Mouse (Mus musculus): ENCODE data around the gene Hscb. TPM values are rescaled to one million over a fixed set of nuclear protein-coding genes. Genes with fewer than 3 reads are reported as not detected.
A peak's percentile ranks its signal among the peaks of the same experiment; 100 is the strongest.

The Hscb gene
- total and polyA plus RNA-seq, 2 experiments from 2014 or later = 9.2 to 9.6 TPM

- no peaks in the 10 kb centered on the region for H3K27me3 ChIP-seq (ENCODE audit: insufficient read depth, low read length)
- no peak overlapping the region for H3K9ac ChIP-seq (replicated peaks; ENCODE audit: low read length, poor library complexity, severe bottlenecking)
- TF ChIP-seq CTCF (IDR thresholded peaks at IDR 0.05) = no peak
- no peak overlapping the region for H3K4me2 ChIP-seq (ENCODE audit: low read depth, low read length, poor library complexity, severe bottlenecking)
- H3K4me3 ChIP-seq (ENCODE audit: low read depth, low read length) = no peak overlapping the region
- no peak overlapping the region for H3K27ac ChIP-seq (ENCODE audit: low read depth, low read length)
- no peaks in the 10 kb centered on the region for H3K9me3 ChIP-seq (ENCODE audit: low read length)
- DNase-seq (ENCODE audit: low spot score) (no peak), ATAC-seq (ENCODE audit: low FRiP score) (no peak)
- H3K36me3 ChIP-seq (ENCODE audit: insufficient read depth, low read length) = peaks cover 73% of the 10 kb centered on the region
- WGBS = 64% methylated on average over 4 of the region's 4 CpGs
- H3K4me1 ChIP-seq (ENCODE audit: insufficient read depth, low read length) = no peaks in the 10 kb centered on the region
These were observed 41.9 kb downstream of the Hscb start for GRCm38 (mm10) chr5:110797696-110798095.

GRCm38 (mm10) chr5:110794363-110794762 lies 45.2 kb downstream of the Hscb start:
- H3K9me3 ChIP-seq (ENCODE audit: low read length) = no peaks in the 10 kb centered on the region
- TF ChIP-seq CTCF (IDR thresholded peaks at IDR 0.05) = no peak
- 90% methylated on average over 7 of the region's 7 CpGs for whole genome bisulfite sequencing
- H3K9ac ChIP-seq (replicated peaks; ENCODE audit: low read length, poor library complexity, severe bottlenecking) = no peak overlapping the region
- H3K36me3 ChIP-seq (ENCODE audit: insufficient read depth, low read length) = peaks cover 87% of the 10 kb centered on the region
- H3K4me2 ChIP-seq (ENCODE audit: low read depth, low read length, poor library complexity, severe bottlenecking) = no peak overlapping the region
- no peak overlapping the region for H3K4me3 ChIP-seq (ENCODE audit: low read depth, low read length)
- H3K27ac ChIP-seq (ENCODE audit: low read depth, low read length) = no peak overlapping the region
- H3K4me1 ChIP-seq (ENCODE audit: insufficient read depth, low read length) = no peaks in the 10 kb centered on the region
- no peaks in the 10 kb centered on the region for H3K27me3 ChIP-seq (ENCODE audit: insufficient read depth, low read length)
- DNase-seq (ENCODE audit: low spot score) = no peak
- ATAC-seq (ENCODE audit: low FRiP score) = no peak

- Histone ChIP-seq H3K36me3 (ENCODE audit: insufficient read depth, low read length) (peaks cover 84% of the 10 kb centered on the region), H3K9me3 (ENCODE audit: low read length) (no peaks in the 10 kb centered on the region), H3K27ac (ENCODE audit: low read depth, low read length) (no peak overlapping the region), H3K4me2 (ENCODE audit: low read depth, low read length, poor library complexity, severe bottlenecking) (no peak overlapping the region), H3K4me3 (ENCODE audit: low read depth, low read length) (no peak overlapping the region), H3K9ac (replicated peaks; ENCODE audit: low read length, poor library complexity, severe bottlenecking) (no peak overlapping the region), H3K27me3 (ENCODE audit: insufficient read depth, low read length) (no peaks in the 10 kb centered on the region), H3K4me1 (ENCODE audit: insufficient read depth, low read length) (no peaks in the 10 kb centered on the region)
- ATAC-seq (ENCODE audit: low FRiP score) (peak; percentile 39; the same call in 1 of the 2 replicates), DNase-seq (ENCODE audit: low spot score) (peak; percentile 59)
- peak; percentile 80 for TF ChIP-seq CTCF (IDR thresholded peaks at IDR 0.05)
- WGBS = 65% methylated on average over 5 of the region's 5 CpGs
These were observed 50.9 kb downstream of the Hscb start for GRCm38 (mm10) chr5:110788684-110789083.

DNA sequence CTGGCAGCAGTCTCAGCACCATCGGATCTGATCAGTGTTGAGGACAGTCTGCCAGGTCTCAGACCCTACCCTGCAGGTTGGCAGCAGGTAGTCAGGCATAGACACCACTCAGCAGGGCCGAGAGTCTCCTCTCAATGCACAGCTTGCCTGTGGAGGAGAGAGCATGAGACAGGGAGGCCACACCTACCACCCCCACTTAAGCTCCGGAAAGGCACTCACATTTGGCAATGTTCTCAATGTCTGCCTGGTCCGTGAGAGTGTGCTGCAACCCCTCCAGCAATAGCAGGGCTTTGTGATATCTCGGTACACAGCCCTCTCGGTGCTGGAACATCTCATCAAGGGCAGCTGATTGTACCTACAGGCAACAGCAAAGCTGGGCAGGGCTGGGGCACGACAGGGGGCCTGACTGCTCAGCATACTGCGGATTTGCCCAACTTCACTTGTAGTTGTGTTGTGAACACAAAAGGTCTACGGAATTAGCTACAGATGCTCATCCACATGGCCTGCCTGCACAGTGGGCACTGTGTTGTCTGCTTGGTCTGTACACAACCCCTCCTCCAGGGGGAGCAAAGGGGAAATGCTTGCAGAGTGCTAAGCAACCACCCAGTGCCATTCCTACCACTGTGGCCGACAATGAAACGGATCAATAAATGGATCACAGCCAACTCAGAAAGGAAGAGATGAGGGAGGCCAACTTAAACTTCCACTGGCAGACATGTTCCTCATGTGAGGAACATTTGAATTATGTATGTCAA lies 53.3 kb downstream of the Hscb start:
- 75% methylated on average over 11 of the region's 11 CpGs for WGBS
- DNase-seq (ENCODE audit: low spot score) (no peak), ATAC-seq (ENCODE audit: low FRiP score) (no peak)
- no peaks in the 10 kb centered on the region for H3K4me1 ChIP-seq (ENCODE audit: insufficient read depth, low read length)
- H3K4me3 ChIP-seq (ENCODE audit: low read depth, low read length) = no peak overlapping the region
- no peak overlapping the region for H3K9ac ChIP-seq (replicated peaks; ENCODE audit: low read length, poor library complexity, severe bottlenecking)
- H3K9me3 ChIP-seq (ENCODE audit: low read length) = no peaks in the 10 kb centered on the region
- H3K36me3 ChIP-seq (ENCODE audit: insufficient read depth, low read length) = peaks cover 60% of the 10 kb centered on the region
- TF ChIP-seq CTCF (IDR thresholded peaks at IDR 0.05) = peak; percentile 50
- no peaks in the 10 kb centered on the region for H3K27me3 ChIP-seq (ENCODE audit: insufficient read depth, low read length)
- no peak overlapping the region for H3K27ac ChIP-seq (ENCODE audit: low read depth, low read length)
- H3K4me2 ChIP-seq (ENCODE audit: low read depth, low read length, poor library complexity, severe bottlenecking) = no peak overlapping the region

DNA sequence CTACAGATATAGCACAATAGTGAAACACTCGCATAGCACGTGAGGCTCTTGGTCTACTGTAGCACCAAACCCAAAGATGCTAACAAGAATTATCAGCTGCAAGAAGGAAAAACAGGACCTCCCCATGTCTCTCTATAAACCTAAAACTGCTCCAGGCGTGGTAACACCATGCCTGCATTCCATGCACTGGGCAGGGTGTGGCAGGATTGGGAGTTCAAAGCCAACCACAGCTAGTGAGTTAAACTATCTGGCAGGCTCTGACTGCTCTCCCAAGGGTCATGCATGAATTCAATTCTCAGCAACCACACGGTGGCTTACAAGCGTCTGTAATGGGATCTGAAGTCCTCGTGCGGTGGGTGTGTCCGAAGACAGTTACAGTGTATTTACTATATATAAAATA lies 56.4 kb downstream of the Hscb start:
- no peaks in the 10 kb centered on the region for H3K9me3 ChIP-seq (ENCODE audit: low read length)
- no peaks in the 10 kb centered on the region; the same call in 1 of the 2 replicates for H3K4me1 ChIP-seq (ENCODE audit: insufficient read depth, low read length)
- WGBS = 68% methylated on average over 8 of the region's 8 CpGs
- no peak overlapping the region for H3K9ac ChIP-seq (replicated peaks; ENCODE audit: low read length, poor library complexity, severe bottlenecking)
- H3K4me3 ChIP-seq (ENCODE audit: low read depth, low read length) = no peak overlapping the region
- no peak overlapping the region for H3K27ac ChIP-seq (ENCODE audit: low read depth, low read length)
- DNase-seq (ENCODE audit: low spot score) (no peak), ATAC-seq (ENCODE audit: low FRiP score) (no peak)
- TF ChIP-seq CTCF (IDR thresholded peaks at IDR 0.05) = no peak
- H3K36me3 ChIP-seq (ENCODE audit: insufficient read depth, low read length) = peaks cover 35% of the 10 kb centered on the region
- no peaks in the 10 kb centered on the region for H3K27me3 ChIP-seq (ENCODE audit: insufficient read depth, low read length)
- no peak overlapping the region for H3K4me2 ChIP-seq (ENCODE audit: low read depth, low read length, poor library complexity, severe bottlenecking)

DNA sequence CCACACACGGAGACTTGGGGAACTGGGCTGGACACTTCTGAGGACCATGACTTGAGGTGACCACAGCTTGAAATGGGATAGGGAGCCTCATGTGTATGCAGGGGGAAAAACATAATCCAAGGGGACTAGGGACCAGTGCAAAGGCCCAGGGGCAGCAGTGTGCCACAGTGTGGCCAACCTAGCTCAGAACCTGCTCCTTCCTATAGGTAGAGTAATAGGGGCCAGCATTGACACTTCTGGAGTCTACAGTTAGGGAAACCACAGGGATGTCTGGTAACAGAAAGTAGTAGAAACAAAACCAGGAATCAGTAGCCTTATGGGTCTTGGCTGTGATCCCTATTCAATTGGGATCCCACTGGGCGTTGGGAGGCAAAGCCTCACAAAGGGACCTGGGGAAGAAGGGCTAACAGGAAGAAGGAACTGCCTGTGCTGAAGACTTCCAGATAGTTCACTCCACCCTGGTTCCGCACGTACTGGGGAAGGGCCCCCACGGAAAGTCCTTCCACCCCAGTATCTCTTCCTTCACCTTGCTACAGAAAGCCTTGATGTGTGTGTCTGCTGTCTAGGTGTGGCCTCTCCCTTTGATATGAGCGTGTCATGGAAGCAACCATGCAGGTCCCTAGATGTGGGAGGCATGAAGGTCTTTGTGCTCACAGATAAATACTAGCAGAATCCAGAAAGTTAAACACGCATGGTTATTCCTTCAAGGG lies 57.9 kb downstream of the Hscb start:
- Histone ChIP-seq H3K36me3 (ENCODE audit: insufficient read depth, low read length) (peaks cover 22% of the 10 kb centered on the region), H3K9ac (replicated peaks; ENCODE audit: low read length, poor library complexity, severe bottlenecking) (no peak overlapping the region), H3K4me1 (ENCODE audit: insufficient read depth, low read length) (no peaks in the 10 kb centered on the region; the same call in 1 of the 2 replicates), H3K4me3 (ENCODE audit: low read depth, low read length) (no peak overlapping the region), H3K9me3 (ENCODE audit: low read length) (no peaks in the 10 kb centered on the region), H3K4me2 (ENCODE audit: low read depth, low read length, poor library complexity, severe bottlenecking) (no peak overlapping the region), H3K27me3 (ENCODE audit: insufficient read depth, low read length) (no peaks in the 10 kb centered on the region), H3K27ac (ENCODE audit: low read depth, low read length) (no peak overlapping the region)
- TF ChIP-seq CTCF (IDR thresholded peaks at IDR 0.05) = no peak
- WGBS = 83% methylated on average over 7 of the region's 7 CpGs
- no peak for DNase-seq (ENCODE audit: low spot score)
- ATAC-seq (ENCODE audit: low FRiP score) = no peak
